Mouse (Mus musculus) gonadal fat pad, adult 2 months (tissue): ENCODE measurements at regions not wholly inside any gene's neighbourhood (a gene's known extent, or its start where the extent isn't known, plus 50 kb on each side); places are given as distances from the start of the nearest gene placed in this dataset.
"Not testable (repeated sequence)": the region's sequence is repeated elsewhere in the genome, so short reads cannot be mapped to it uniquely, and the experiment has no call there.

ENCODE experiments used
- DNase-seq: peaks from one replicate; pipeline ENCODE4 v3.0.0-alpha.2; 2012; ENCODE audit warnings: low read depth

- DNase-seq = no peak
Observed at GRCm38 (mm10) chr10:119146342-119146741, 93.5 kb downstream of the Cand1 start.

- DNase-seq = no peak
Observed at GRCm38 (mm10) chr10:119142866-119143265, 97.0 kb downstream of the Cand1 start.

GRCm38 (mm10) chr10:119142307-119142706, 97.5 kb downstream of the Cand1 start:
- DNase-seq = no peak

- no peak for DNase-seq
Observed at GRCm38 (mm10) chr10:119138237-119138636, 101.6 kb downstream of the Cand1 start.

- no peak for DNase-seq
Observed at GRCm38 (mm10) chr10:119135489-119135924, 104.3 kb downstream of the Cand1 start.

- DNase-seq = no peak
Observed at GRCm38 (mm10) chr10:119134797-119135488, 104.9 kb downstream of the Cand1 start.

GRCm38 (mm10) chr10:119131977-119132376, 107.9 kb downstream of the Cand1 start:
- no peak for DNase-seq

- no peak for DNase-seq
Observed at GRCm38 (mm10) chr10:119130676-119131075, 109.2 kb downstream of the Cand1 start.

- DNase-seq = no peak
Observed at GRCm38 (mm10) chr10:119128035-119128434, 111.8 kb downstream of the Cand1 start.

GRCm38 (mm10) chr10:119123517-119123916, 116.3 kb downstream of the Cand1 start:
- no peak for DNase-seq

- no peak for DNase-seq
Observed at GRCm38 (mm10) chr10:119122347-119122746, 117.5 kb downstream of the Cand1 start.

GRCm38 (mm10) chr10:119121575-119121974, 118.3 kb downstream of the Cand1 start:
- DNase-seq = no peak

GRCm38 (mm10) chr10:119116843-119117390, 122.9 kb downstream of the Cand1 start:
- no peak for DNase-seq

- DNase-seq = not testable (repeated sequence)
Observed at GRCm38 (mm10) chr10:119115200-119115599, 124.7 kb downstream of the Cand1 start.

GRCm38 (mm10) chr10:119114653-119115052, 125.2 kb downstream of the Cand1 start:
- DNase-seq = no peak

- no peak for DNase-seq
Observed at GRCm38 (mm10) chr10:119111886-119112285, 128.0 kb downstream of the Cand1 start.

- DNase-seq = no peak
Observed at GRCm38 (mm10) chr10:119111409-119111808, 128.4 kb downstream of the Cand1 start.

- no peak for DNase-seq
Observed at GRCm38 (mm10) chr10:119110614-119111013, 129.2 kb downstream of the Cand1 start.

GRCm38 (mm10) chr10:119109207-119109606, 130.6 kb downstream of the Cand1 start:
- DNase-seq = no peak

- DNase-seq = no peak
Observed at GRCm38 (mm10) chr10:119107728-119108127, 132.1 kb downstream of the Cand1 start.

- DNase-seq = no peak
Observed at GRCm38 (mm10) chr10:119106105-119106504, 133.8 kb downstream of the Cand1 start.

GRCm38 (mm10) chr10:119105279-119105881, 134.5 kb downstream of the Cand1 start:
- no peak for DNase-seq

GRCm38 (mm10) chr10:119100511-119100910, 139.3 kb downstream of the Cand1 start:
- DNase-seq = no peak
